Mouse (Mus musculus): ENCODE data around the gene Casp2.

- no peak for TF ChIP-seq CTCF (IDR thresholded peaks at IDR 0.05; ENCODE audit: extremely low read depth, insufficient read length, insufficient replicate concordance, low read depth, low read length)
- no peak for TF ChIP-seq POLR2A (IDR thresholded peaks at IDR 0.05; ENCODE audit: low read depth, low read length)
These were observed 61.7 kb downstream of the Casp2 start for GRCm38 (mm10) chr6:42326509-42326908.

Data from small intestine, adult 2 months (tissue).